Mouse (Mus musculus): ENCODE results near the gene Ube2m. TPM values are rescaled to one million over a fixed set of nuclear protein-coding genes. Genes with fewer than 3 reads are reported as not detected.
A peak's percentile ranks its signal among the peaks of the same experiment; 100 is the strongest.
"Not testable (repeated sequence)": the region's sequence is repeated elsewhere in the genome, so short reads cannot be mapped to it uniquely, and the experiment has no call there.

Gene Ube2m
- total RNA-seq (2022), result 100 to 1,000 TPM; 188 to 210 (median 192) TPM

- peak; percentile 98 to 99 for DNase-seq (ENCODE audit: low spot score in 2 of 2)
These were observed at the start of gene Ube2m for GRCm38 (mm10) chr7:13037901-13038555. Ube2m (minus strand) TSS chr7:13038275.

DNA sequence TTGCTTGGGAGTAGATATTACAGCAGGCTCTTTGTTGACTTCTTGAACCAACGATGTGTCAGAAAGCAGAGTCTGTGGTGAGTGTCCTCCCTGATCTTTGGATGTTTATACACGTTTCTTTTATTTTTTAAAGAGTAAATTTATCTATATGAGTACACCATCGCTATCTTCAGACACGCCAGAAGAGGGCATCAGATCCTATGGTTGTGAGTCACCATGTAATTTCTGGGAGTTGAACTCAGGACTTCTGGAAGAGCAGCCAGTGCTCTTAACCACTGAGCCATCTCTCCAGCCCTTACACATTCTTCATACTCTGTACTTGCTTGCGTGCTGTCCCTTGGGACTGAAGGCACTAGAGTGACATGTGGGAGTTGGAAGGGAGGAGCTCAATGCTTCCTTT lies 34.2 kb upstream of the Ube2m start:
- DNase-seq (ENCODE audit: low spot score in 2 of 2), result no peak

GRCm38 (mm10) chr7:13063399-13063798 lies 25.3 kb upstream of the Ube2m start:
- DNase-seq (ENCODE audit: low spot score in 2 of 2), result not testable (repeated sequence)

- no peak for DNase-seq (ENCODE audit: low spot score in 2 of 2)
These were observed 21.5 kb upstream of the Ube2m start for GRCm38 (mm10) chr7:13059536-13059935.

- DNase-seq (ENCODE audit: low spot score in 2 of 2), result no peak
These were observed 19.0 kb upstream of the Ube2m start for GRCm38 (mm10) chr7:13056913-13057700.

- DNase-seq (ENCODE audit: low spot score in 2 of 2), result peak; percentile 93 to 98
These were observed 16.4 kb upstream of the Ube2m start, which contains the start of gene Mzf1 for GRCm38 (mm10) chr7:13054287-13055010. Mzf1 (minus strand) TSS chr7:13054764.

DNA sequence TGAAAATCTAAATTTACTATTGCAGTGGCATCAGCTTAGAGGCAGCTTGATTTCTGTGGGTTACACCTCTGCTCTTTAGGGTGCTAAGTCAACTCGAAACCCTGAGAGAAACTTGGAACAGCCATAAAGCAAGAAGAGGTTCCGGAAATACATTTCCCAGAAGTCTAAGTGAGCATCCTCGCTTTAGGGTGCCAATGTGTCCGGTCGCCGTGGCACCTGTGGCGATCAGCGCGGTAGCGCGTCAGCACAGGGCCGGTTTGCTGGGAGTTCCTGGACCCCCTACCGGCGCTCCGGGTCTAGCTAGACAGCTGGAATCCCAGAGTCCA lies 15.8 kb upstream of the Ube2m start:
- DNase-seq (ENCODE audit: low spot score in 2 of 2), result no peak

DNA sequence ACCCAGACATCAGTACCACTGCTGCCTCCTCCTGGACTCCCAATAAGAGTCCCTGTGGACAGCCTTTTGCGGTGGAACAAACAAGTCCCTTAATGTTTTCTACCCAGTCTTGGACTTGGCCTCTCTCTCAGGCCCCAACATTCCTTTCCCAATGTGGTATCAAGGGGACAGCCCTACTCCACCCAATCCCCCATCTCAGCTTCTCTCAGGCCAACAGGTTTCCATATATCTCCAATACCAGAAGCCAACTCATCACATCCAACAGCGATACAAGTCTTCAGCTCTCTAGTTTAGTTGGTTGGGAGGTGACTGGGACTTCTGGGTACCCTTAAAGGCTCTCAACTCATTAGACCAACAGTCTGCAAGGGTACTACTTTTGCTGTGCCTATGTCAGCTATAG lies 15.4 kb upstream of the Ube2m start:
- no peak for DNase-seq (ENCODE audit: low spot score in 2 of 2)

DNA sequence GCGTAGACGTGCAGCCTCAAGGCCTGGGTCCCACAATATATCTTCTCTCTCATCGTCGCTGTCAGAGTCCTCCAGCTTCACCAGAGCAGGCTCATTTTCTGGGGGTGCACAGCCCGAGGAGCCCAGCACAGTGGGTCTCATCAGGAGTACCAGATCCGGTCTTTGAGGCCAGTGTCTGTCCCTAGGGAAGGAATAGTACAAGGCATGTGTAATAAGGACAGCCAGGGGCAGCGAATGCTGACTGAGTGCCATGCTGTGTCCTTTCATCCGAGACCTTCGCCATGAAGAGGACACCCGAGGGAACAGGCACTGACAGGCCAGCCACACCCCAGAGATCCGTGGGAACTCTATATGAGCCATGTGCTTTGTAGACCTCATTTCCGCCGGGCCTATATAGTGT lies 14.9 kb upstream of the Ube2m start:
- DNase-seq (ENCODE audit: low spot score in 2 of 2), result no peak

DNA sequence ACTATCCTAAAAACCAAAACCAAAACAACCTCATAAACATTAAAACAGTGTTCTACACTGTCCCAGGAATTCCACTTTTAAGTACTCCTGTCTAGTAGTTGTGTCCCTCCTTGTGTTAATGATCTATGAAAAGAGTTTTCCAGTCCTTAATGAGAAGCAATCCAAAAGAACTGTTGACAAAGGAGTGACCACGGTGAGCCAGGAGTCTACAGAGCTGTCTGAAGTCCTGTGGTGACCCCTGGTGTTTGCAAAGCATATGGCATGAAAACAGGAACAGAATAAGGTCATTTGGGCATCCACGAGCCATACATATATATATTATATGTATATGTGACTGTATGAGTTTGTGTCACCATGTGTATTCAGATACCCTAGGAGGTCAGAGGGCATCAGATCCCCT lies 8.0 kb upstream of the Ube2m start:
- peak in 1 of 2 experiments; percentile 13 for DNase-seq (ENCODE audit: low spot score in 2 of 2)

GRCm38 (mm10) chr7:13044254-13044625 lies 6.2 kb upstream of the Ube2m start:
- no peak for DNase-seq (ENCODE audit: low spot score in 2 of 2)

DNA sequence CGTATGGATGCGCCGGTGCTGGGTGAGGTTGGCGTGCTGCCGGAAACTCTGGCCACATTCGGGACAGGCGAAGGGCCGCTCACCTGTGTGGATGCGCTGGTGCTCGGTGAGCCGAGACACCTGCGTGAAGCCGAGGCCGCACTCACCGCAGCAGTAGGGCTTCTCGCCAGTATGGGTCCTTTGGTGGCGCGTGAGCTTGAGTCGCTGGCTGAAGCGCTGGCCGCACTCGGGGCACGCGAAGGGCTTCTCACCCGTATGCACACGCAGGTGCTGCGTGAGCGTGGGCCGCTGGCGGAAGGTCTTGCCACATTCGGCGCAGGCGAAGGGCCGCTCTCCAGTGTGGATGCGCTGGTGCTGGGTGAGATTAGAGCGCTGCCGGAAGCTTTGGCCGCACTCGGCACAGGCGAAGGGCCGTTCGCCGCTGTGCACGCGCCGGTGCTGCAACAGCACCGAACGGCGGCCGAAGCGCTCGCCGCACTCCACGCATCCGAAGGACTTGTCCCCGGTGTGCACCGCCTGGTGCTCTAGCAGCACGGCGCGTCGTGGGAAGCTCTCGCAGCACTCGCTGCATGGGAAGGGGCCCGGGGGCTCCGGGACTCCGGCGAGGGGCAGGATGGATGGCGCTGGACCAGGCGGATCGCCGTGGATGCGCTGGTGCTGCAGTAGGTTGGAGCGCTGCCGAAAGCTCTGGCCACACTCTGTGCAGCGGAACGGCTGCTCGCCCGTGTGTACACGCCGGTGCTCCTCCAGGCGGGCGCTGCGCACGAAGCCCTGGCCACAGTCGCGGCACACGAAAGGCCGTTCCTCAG lies 5.6 kb upstream of the Ube2m start:
- no peak for DNase-seq (ENCODE audit: low spot score in 2 of 2)

DNA sequence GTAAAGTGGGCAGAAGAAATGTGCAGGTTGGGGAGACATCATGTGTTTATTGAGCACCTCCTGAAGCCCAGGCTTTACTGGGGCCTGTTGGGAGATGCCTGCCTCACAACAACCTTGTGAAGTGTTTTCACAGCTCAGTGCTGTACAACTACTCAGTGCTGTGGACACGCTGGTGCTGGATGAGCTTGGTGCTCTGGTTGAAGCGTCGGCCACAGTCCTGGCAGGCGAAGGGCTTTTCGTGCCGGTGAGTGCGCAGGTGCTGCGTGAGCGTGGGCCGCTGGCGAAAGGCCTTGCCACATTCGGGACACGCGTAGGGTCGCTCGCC lies 5.0 kb upstream of the Ube2m start:
- no peak for DNase-seq (ENCODE audit: low spot score in 2 of 2)

- DNase-seq (ENCODE audit: low spot score in 2 of 2), result no peak
These were observed 4.4 kb upstream of the Ube2m start for GRCm38 (mm10) chr7:13042511-13042910.

- no peak for DNase-seq (ENCODE audit: low spot score in 2 of 2)
These were observed 3.2 kb upstream of the Ube2m start for GRCm38 (mm10) chr7:13041256-13041655.

GRCm38 (mm10) chr7:13039181-13039580 lies 1.1 kb upstream of the Ube2m start:
- no peak for DNase-seq (ENCODE audit: low spot score in 2 of 2)

DNA sequence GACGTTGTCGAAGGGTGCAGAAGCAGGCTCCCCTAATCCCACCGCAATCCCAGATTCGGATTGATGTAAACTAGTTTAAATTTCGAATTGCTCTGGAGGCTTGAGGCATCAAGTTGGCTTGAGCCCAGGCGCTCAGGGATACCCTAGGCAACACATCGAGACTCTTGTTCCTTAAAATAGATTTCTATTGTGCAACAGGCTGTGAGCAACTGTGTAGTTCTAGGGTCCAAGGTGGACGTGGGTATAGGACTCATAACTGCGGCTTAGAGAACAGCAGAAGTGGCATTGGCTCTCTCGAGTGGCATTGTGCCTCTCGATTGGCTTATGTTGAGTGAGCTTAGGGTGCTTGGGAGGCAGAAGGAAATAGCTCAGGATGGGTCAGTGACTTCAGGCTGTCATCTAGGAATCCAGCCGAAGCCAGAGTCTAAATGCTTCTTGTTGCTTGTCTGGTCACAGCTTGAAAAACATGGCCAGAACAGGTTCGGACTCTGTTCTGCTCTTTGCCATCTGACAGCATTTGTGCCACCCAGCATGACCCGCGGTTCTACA lies 620 bp upstream of the Ube2m start:
- DNase-seq (ENCODE audit: low spot score in 2 of 2), result no peak

GRCm38 (mm10) chr7:13037366-13037765 lies 709 bp downstream of the Ube2m start:
- DNase-seq (ENCODE audit: low spot score in 2 of 2), result peak in 1 of 2 experiments; percentile 54

GRCm38 (mm10) chr7:13036806-13037205 lies 1.3 kb downstream of the Ube2m start:
- no peak for DNase-seq (ENCODE audit: low spot score in 2 of 2)

GRCm38 (mm10) chr7:13035211-13035855 lies 2.7 kb downstream of the Ube2m start:
- no peak for DNase-seq (ENCODE audit: low spot score in 2 of 2)

All from layer of hippocampus, adult 8-10 months (tissue).